Mouse (Mus musculus) heart, embryonic 10.5 days (tissue): ENCODE results near the gene Lnpk. TPM values are rescaled to one million over a fixed set of nuclear protein-coding genes. Genes with fewer than 3 reads are reported as not detected.

Experiments used
- polyA plus RNA-seq: library from polyadenylated mRNA; unstranded; fragments of >200 nt; fragmentation: Nextera tagmentation; extraction: Ambion mirVana; gene quantifications from 2 replicates; pipeline ENCODE4 v1.2.1, GENCODE M21; 2016

The Lnpk gene
- polyA plus RNA-seq, 1 experiment from 2014 or later = 24.6 TPM

Other genes starting within 250 kb of the Lnpk start
- not detected in 2 replicates for gene Evx2, start 80.1 kb upstream of the Lnpk start, polyA plus RNA-seq
- gene Hoxd13, start 88.9 kb upstream of the Lnpk start, polyA plus RNA-seq = 0.40 TPM in 1 of 2 replicates, not detected in the other
- gene Hoxd12, start 95.6 kb upstream of the Lnpk start, polyA plus RNA-seq = 1.1 TPM in 1 of 2 replicates, not detected in the other
- 0.07 and 2.1 TPM in 2 replicates for gene Hoxd11, start 100.1 kb upstream of the Lnpk start, polyA plus RNA-seq
- 2.3 TPM in 1 of 2 replicates, not detected in the other for gene Hoxd10, start 112.5 kb upstream of the Lnpk start, polyA plus RNA-seq
- gene Hoxd9, start 118.3 kb upstream of the Lnpk start, polyA plus RNA-seq = 3.0 TPM in 1 of 2 replicates, not detected in the other
- 0.09 and 1.3 TPM in 2 replicates for gene Hoxd8, start 125.2 kb upstream of the Lnpk start, polyA plus RNA-seq
- 0.73 and 2.9 TPM in 2 replicates for gene Hoxd3, start 132.5 kb upstream of the Lnpk start, polyA plus RNA-seq
- 0.29 TPM in 1 of 2 replicates, not detected in the other for gene Hoxd4, start 132.5 kb upstream of the Lnpk start, polyA plus RNA-seq
- 0.07 and 0.35 TPM in 2 replicates for gene Gm28230, start 147.3 kb upstream of the Lnpk start, polyA plus RNA-seq
- 0.22 and 0.49 TPM in 2 replicates for gene Hoxd1, start 183.5 kb upstream of the Lnpk start, polyA plus RNA-seq
- gene Mtx2, start 246.4 kb upstream of the Lnpk start, polyA plus RNA-seq = 141 and 146 TPM in 2 replicates